Mouse (Mus musculus): ENCODE results near the gene Pigt. TPM values are rescaled to one million over a fixed set of nuclear protein-coding genes. Genes with fewer than 3 reads are reported as not detected.
A peak's percentile ranks its signal among the peaks of the same experiment; 100 is the strongest.

The Pigt gene
- polyA plus RNA-seq (2016; fragmentation: Nextera tagmentation; extraction: Ambion mirVana): 35.7 and 37.5 TPM in 2 replicates

- H3K4me3 ChIP-seq: peak within 1 kb of the TSS; percentile 80
- 4% methylated on average over 43 of the region's 43 CpGs for WGBS
- peak; percentile 94 for DNase-seq (ENCODE audit: low spot score)
These were observed at the start of gene Pigt for GRCm38 (mm10) chr2:164496847-164497690. Gene Pigt (plus strand): TSS chr2:164497520.

GRCm38 (mm10) chr2:164448140-164448539 lies 49.2 kb upstream of the Pigt start:
- no peak for DNase-seq (ENCODE audit: low spot score)
- Histone ChIP-seq H3K4me3 (no peak overlapping the region), H3K36me3 (no peaks in the 10 kb centered on the region), H3K4me1 (peaks cover 27% of the 10 kb centered on the region), H3K27me3 (ENCODE audit: low read depth, poor library complexity, severe bottlenecking) (peaks cover 17% of the 10 kb centered on the region; the same call in 1 of the 2 replicates), H3K9me3 (replicated peaks) (no peaks in the 10 kb centered on the region), H3K27ac (no peak overlapping the region)
- 81% methylated on average over 1 of the region's 1 CpGs for WGBS

More at GRCm38 (mm10) chr2:164496847-164497690, at the start of gene Pigt:
- Histone ChIP-seq H3K9me3 (replicated peaks) (no peaks in the 10 kb centered on the region), H3K4me1 (peaks cover 15% of the 10 kb centered on the region), H3K27me3 (ENCODE audit: low read depth, poor library complexity, severe bottlenecking) (no peaks in the 10 kb centered on the region), H3K27ac (peak within 1 kb of the TSS; percentile 84), H3K36me3 (peaks cover 29% of the 10 kb centered on the region)

GRCm38 (mm10) chr2:164448921-164449320 lies 48.4 kb upstream of the Pigt start:
- H3K9me3 ChIP-seq (replicated peaks): no peaks in the 10 kb centered on the region
- H3K27ac ChIP-seq: no peak overlapping the region
- WGBS: 83% methylated on average over 5 of the region's 5 CpGs
- peaks cover 13% of the 10 kb centered on the region; the same call in 1 of the 2 replicates for H3K27me3 ChIP-seq (ENCODE audit: low read depth, poor library complexity, severe bottlenecking)
- H3K36me3 ChIP-seq: no peaks in the 10 kb centered on the region
- peaks cover 21% of the 10 kb centered on the region for H3K4me1 ChIP-seq
- H3K4me3 ChIP-seq: no peak overlapping the region
- DNase-seq (ENCODE audit: low spot score): no peak

DNA sequence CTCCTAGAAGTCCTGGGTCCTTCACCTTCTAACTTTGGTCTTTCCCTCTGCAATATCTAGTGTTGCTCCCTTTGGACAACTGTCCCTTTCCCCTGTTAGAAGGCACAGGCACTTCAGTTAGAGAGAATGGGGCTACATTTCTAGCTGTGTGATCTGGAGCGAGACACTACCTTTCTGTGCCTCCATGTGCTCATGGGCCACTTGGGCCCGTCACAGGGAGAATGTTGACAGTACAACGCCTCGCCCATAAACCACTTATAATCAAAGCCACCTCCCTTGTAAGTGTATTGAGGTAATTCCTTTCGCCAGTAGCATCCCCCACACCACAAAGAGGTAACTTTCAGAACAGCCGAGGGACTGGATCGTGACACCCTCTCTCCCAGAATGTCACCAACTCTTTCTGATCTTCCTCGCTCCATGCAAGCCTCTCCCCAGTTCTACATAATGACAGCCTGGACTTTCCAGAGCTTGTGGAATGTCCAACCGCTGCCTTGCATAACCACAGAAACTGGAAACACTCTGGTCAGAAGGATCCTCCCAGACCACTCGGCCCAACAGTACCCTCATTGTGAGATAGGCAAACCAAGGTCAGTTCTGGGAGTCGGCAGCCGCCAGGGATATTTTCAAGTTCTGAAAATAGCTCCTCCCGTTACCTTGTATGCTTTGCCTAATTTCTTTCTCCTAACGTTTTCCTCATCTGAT lies 47.8 kb upstream of the Pigt start:
- WGBS: 87% methylated on average over 14 of the region's 14 CpGs
- Histone ChIP-seq H3K4me1 (peaks cover 21% of the 10 kb centered on the region), H3K36me3 (no peaks in the 10 kb centered on the region), H3K4me3 (no peak overlapping the region), H3K27ac (no peak overlapping the region), H3K27me3 (ENCODE audit: low read depth, poor library complexity, severe bottlenecking) (0 out of 2 replicates have a peak, but pooled peaks cover 7% of the 10 kb centered on the region), H3K9me3 (replicated peaks) (no peaks in the 10 kb centered on the region)
- no peak for DNase-seq (ENCODE audit: low spot score)

GRCm38 (mm10) chr2:164452000-164452676 lies 45.2 kb upstream of the Pigt start:
- H3K9me3 ChIP-seq (replicated peaks): no peaks in the 10 kb centered on the region
- peaks cover 29% of the 10 kb centered on the region for H3K4me1 ChIP-seq
- DNase-seq (ENCODE audit: low spot score): peak; percentile 76
- 43% methylated on average over 13 of the region's 13 CpGs for WGBS
- no peaks in the 10 kb centered on the region for H3K36me3 ChIP-seq
- no peaks in the 10 kb centered on the region for H3K27me3 ChIP-seq (ENCODE audit: low read depth, poor library complexity, severe bottlenecking)
- peak overlapping the region; percentile 59 for H3K27ac ChIP-seq
- H3K4me3 ChIP-seq: no peak overlapping the region; the same call in 1 of the 2 replicates

GRCm38 (mm10) chr2:164453047-164453757 lies 44.1 kb upstream of the Pigt start:
- 88% methylated on average over 14 of the region's 14 CpGs for WGBS
- DNase-seq (ENCODE audit: low spot score): no peak
- Histone ChIP-seq H3K4me3 (no peak overlapping the region), H3K4me1 (peaks cover 37% of the 10 kb centered on the region), H3K9me3 (replicated peaks) (no peaks in the 10 kb centered on the region), H3K27ac (peak overlapping the region; percentile 59), H3K36me3 (no peaks in the 10 kb centered on the region), H3K27me3 (ENCODE audit: low read depth, poor library complexity, severe bottlenecking) (no peaks in the 10 kb centered on the region)

- H3K27ac ChIP-seq: no peak overlapping the region
- no peaks in the 10 kb centered on the region for H3K36me3 ChIP-seq
- no peaks in the 10 kb centered on the region for H3K9me3 ChIP-seq (replicated peaks)
- H3K27me3 ChIP-seq (ENCODE audit: low read depth, poor library complexity, severe bottlenecking): no peaks in the 10 kb centered on the region
- H3K4me3 ChIP-seq: no peak overlapping the region
- WGBS: 77% methylated on average over 7 of the region's 7 CpGs
- no peak for DNase-seq (ENCODE audit: low spot score)
- H3K4me1 ChIP-seq: peaks cover 37% of the 10 kb centered on the region
These were observed 43.3 kb upstream of the Pigt start for GRCm38 (mm10) chr2:164453887-164454500.

- DNase-seq (ENCODE audit: low spot score): no peak
- no peaks in the 10 kb centered on the region for H3K27me3 ChIP-seq (ENCODE audit: low read depth, poor library complexity, severe bottlenecking)
- H3K36me3 ChIP-seq: no peaks in the 10 kb centered on the region
- H3K9me3 ChIP-seq (replicated peaks): no peaks in the 10 kb centered on the region
- H3K27ac ChIP-seq: no peak overlapping the region
- 88% methylated on average over 10 of the region's 10 CpGs for WGBS
- H3K4me3 ChIP-seq: no peak overlapping the region
- peaks cover 37% of the 10 kb centered on the region for H3K4me1 ChIP-seq
These were observed 42.5 kb upstream of the Pigt start for GRCm38 (mm10) chr2:164454846-164455245.

DNA sequence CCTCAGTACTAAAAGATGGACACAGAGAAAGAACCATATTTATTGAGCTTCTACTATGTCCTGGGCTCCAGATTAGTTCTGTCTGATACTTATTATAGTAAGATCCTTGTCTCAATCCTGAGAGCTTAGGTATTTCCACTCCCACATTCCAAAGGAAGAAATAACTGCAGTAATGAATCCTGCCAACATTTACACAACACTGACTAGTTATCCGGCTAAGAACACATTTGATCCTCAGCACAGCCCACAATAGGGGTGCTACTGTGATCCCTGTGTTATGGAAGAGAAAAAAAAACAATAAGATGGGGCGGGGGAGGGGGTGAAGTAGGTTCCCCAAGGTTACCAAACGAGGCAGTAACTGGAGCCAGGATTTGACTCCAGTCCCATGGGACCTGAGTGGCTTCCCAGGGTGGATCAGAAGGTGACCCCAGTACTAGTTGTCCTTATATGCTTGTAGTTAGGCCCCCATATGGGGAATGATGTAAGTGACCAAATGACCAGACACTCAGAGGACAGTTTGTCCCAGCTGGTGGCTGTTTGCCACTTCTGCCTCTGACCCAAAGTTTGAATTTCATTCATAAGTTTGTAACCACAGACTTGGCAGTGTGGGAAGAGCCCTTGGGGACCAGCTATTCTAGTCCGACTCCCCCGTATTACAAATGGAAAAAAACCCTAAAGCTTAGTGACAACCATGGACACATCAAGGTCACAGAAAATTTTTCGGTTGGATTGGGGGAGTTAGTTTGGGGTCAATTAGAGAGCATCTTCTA lies 41.7 kb upstream of the Pigt start:
- WGBS: 80% methylated on average over 6 of the region's 6 CpGs
- H3K9me3 ChIP-seq (replicated peaks): no peaks in the 10 kb centered on the region
- H3K27me3 ChIP-seq (ENCODE audit: low read depth, poor library complexity, severe bottlenecking): no peaks in the 10 kb centered on the region
- H3K36me3 ChIP-seq: no peaks in the 10 kb centered on the region
- no peak overlapping the region for H3K27ac ChIP-seq
- no peak overlapping the region for H3K4me3 ChIP-seq
- DNase-seq (ENCODE audit: low spot score): no peak
- peaks cover 37% of the 10 kb centered on the region for H3K4me1 ChIP-seq

DNA sequence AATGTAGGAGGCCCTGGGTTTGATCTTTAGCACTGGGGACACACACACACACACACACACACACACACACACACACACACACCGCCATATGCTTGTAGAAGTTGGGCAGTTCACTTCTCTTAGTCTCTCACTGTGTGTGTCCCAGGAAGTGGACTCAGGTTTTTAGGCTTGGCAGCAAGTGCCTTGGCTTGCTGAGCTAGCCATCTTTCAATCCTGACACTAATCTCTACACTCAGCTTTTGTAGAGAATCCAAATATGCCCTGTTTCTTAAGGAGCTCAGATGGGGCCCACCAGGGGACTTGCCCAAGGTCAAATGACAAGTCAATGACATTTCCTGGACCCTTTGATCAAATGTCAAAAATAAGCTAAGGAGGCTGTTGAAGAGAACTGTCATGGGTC lies 40.9 kb upstream of the Pigt start:
- no peak for DNase-seq (ENCODE audit: low spot score)
- 85% methylated on average over 1 of the region's 1 CpGs for WGBS
- Histone ChIP-seq H3K36me3 (no peaks in the 10 kb centered on the region), H3K9me3 (replicated peaks) (no peaks in the 10 kb centered on the region), H3K27ac (peak overlapping the region; percentile 79), H3K4me1 (peaks cover 36% of the 10 kb centered on the region), H3K4me3 (peak overlapping the region; percentile 31), H3K27me3 (ENCODE audit: low read depth, poor library complexity, severe bottlenecking) (no peaks in the 10 kb centered on the region)

DNA sequence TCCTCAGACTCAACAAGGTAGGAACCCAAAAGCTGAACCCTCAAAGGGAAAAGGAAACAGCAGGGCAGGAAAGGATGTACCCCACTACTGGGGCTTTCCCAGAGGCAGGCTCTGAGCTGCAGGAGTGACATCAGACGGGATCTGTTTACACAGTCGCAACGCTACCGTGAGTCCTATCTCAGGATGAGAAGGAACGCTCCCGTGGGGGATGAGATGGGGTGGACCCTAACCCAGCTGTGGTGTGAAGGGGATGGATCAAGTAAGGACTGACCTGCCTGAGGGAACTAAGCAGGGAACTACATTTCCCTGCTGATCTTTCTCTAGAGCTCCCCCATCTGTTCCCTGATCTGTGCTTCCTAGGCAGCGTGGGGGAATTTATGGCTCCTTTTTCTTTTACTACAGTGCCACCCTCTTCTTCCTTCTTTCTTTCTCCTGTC lies 40.4 kb upstream of the Pigt start, which contains the start of gene Sys1:
Sys1 (plus strand) TSS at position 101 of the 437 bp plus-strand sequence.
- WGBS: 2% methylated on average over 7 of the region's 7 CpGs
- Histone ChIP-seq H3K27me3 (ENCODE audit: low read depth, poor library complexity, severe bottlenecking) (no peaks in the 10 kb centered on the region), H3K27ac (peak within 1 kb of the TSS; percentile 79), H3K4me1 (peaks cover 36% of the 10 kb centered on the region), H3K4me3 (peak within 1 kb of the TSS; percentile 31), H3K9me3 (replicated peaks) (no peaks in the 10 kb centered on the region), H3K36me3 (no peaks in the 10 kb centered on the region)
- DNase-seq (ENCODE audit: low spot score): peak; percentile 42

All from limb, embryonic 10.5 days (tissue).